Mouse (Mus musculus): ENCODE results near the gene Gm13290. TPM values are rescaled to one million over a fixed set of nuclear protein-coding genes. Genes with fewer than 3 reads are reported as not detected.
"Not testable (repeated sequence)": the region's sequence is repeated elsewhere in the genome, so short reads cannot be mapped to it uniquely, and the experiment has no call there.

Gene Gm13290
- 0.38 TPM in 1 of 2 replicates, not detected in the other for polyA plus RNA-seq (2014; fragmentation: Nextera tagmentation; extraction: Ambion mirVana)

GRCm38 (mm10) chr4:88773534-88773933 lies at the start of gene Gm13290:
Gene Gm13290 (plus strand): TSS chr4:88773834.
- not testable (repeated sequence) for DNase-seq (ENCODE audit: low spot score); H3K9me3 ChIP-seq (ENCODE audit: control insufficient read depth, low read length); H3K4me3 ChIP-seq (ENCODE audit: low read depth, low read length); H3K4me2 ChIP-seq (ENCODE audit: low read depth, severe bottlenecking); H3K36me3 ChIP-seq (ENCODE audit: control insufficient read depth, insufficient read depth, low read length); H3K27me3 ChIP-seq (ENCODE audit: control insufficient read depth, insufficient read depth, low read length); H3K4me1 ChIP-seq (ENCODE audit: control insufficient read depth, insufficient read depth, low read length); H3K9ac ChIP-seq (ENCODE audit: low read length); ATAC-seq (ENCODE audit: insufficient number of reproducible peaks, low FRiP score, low TSS enrichment, low read depth); H3K27ac ChIP-seq (replicated peaks; ENCODE audit: low read depth, low read length)
- WGBS: no CpG with 5 or more reads among the region's 32 CpGs

DNA sequence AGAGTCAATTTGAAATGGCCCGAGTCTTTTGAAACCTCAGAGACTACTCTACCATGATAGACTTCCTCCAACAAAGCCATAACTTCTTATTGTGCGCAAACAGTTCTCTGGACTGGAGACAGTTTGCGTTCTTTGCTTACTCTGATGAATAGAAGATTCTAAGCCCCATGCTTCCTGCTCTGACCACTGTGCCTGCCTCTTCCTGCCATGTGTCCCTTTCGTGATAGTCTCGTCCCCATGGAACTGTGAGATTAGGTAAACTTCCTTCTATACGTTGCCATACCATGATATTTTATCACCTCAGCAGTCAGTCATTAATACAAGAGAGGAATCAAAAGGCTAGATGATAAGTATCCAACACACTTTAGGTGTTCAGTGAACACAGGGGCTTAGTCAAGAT lies 46.9 kb upstream of the Gm13290 start:
- no peaks in the 10 kb centered on the region for H3K27me3 ChIP-seq (ENCODE audit: control insufficient read depth, insufficient read depth, low read length)
- WGBS: 89% methylated on average over 6 of the region's 6 CpGs
- H3K4me2 ChIP-seq (ENCODE audit: low read depth, severe bottlenecking): no peak overlapping the region
- H3K4me3 ChIP-seq (ENCODE audit: low read depth, low read length): no peak overlapping the region
- no peaks in the 10 kb centered on the region for H3K4me1 ChIP-seq (ENCODE audit: control insufficient read depth, insufficient read depth, low read length)
- no peak overlapping the region for H3K9ac ChIP-seq (ENCODE audit: low read length)
- H3K9me3 ChIP-seq (ENCODE audit: control insufficient read depth, low read length): no peaks in the 10 kb centered on the region
- H3K27ac ChIP-seq (replicated peaks; ENCODE audit: low read depth, low read length): no peak overlapping the region
- DNase-seq (ENCODE audit: low spot score) (no peak), ATAC-seq (ENCODE audit: insufficient number of reproducible peaks, low FRiP score, low TSS enrichment, low read depth) (no peak)
- no peaks in the 10 kb centered on the region for H3K36me3 ChIP-seq (ENCODE audit: control insufficient read depth, insufficient read depth, low read length)

GRCm38 (mm10) chr4:88727324-88727723 lies 46.3 kb upstream of the Gm13290 start:
- H3K4me1 ChIP-seq (ENCODE audit: control insufficient read depth, insufficient read depth, low read length): no peaks in the 10 kb centered on the region
- H3K36me3 ChIP-seq (ENCODE audit: control insufficient read depth, insufficient read depth, low read length): no peaks in the 10 kb centered on the region
- H3K27me3 ChIP-seq (ENCODE audit: control insufficient read depth, insufficient read depth, low read length): no peaks in the 10 kb centered on the region
- 0 out of 2 replicates have a peak, but pooled peaks have one; percentile 67 for ATAC-seq (ENCODE audit: insufficient number of reproducible peaks, low FRiP score, low TSS enrichment, low read depth)
- no peaks in the 10 kb centered on the region for H3K9me3 ChIP-seq (ENCODE audit: control insufficient read depth, low read length)
- no peak overlapping the region for H3K27ac ChIP-seq (replicated peaks; ENCODE audit: low read depth, low read length)
- 0% methylated on average over 1 of the region's 1 CpGs for WGBS
- no peak overlapping the region for H3K4me2 ChIP-seq (ENCODE audit: low read depth, severe bottlenecking)
- no peak overlapping the region for H3K4me3 ChIP-seq (ENCODE audit: low read depth, low read length)
- DNase-seq (ENCODE audit: low spot score): no peak
- H3K9ac ChIP-seq (ENCODE audit: low read length): no peak overlapping the region

- DNase-seq (ENCODE audit: low spot score) (peak; percentile 89), ATAC-seq (ENCODE audit: insufficient number of reproducible peaks, low FRiP score, low TSS enrichment, low read depth) (no peak)
- H3K4me3 ChIP-seq (ENCODE audit: low read depth, low read length): no peak overlapping the region
- H3K9ac ChIP-seq (ENCODE audit: low read length): no peak overlapping the region
- H3K27me3 ChIP-seq (ENCODE audit: control insufficient read depth, insufficient read depth, low read length): no peaks in the 10 kb centered on the region
- no peak overlapping the region for H3K27ac ChIP-seq (replicated peaks; ENCODE audit: low read depth, low read length)
- WGBS: 5% methylated on average over 2 of the region's 2 CpGs
- no peak overlapping the region for H3K4me2 ChIP-seq (ENCODE audit: low read depth, severe bottlenecking)
- H3K4me1 ChIP-seq (ENCODE audit: control insufficient read depth, insufficient read depth, low read length): no peaks in the 10 kb centered on the region
- H3K36me3 ChIP-seq (ENCODE audit: control insufficient read depth, insufficient read depth, low read length): no peaks in the 10 kb centered on the region
- H3K9me3 ChIP-seq (ENCODE audit: control insufficient read depth, low read length): no peaks in the 10 kb centered on the region
Measured at GRCm38 (mm10) chr4:88738480-88738879, 35.2 kb upstream of the Gm13290 start.

DNA sequence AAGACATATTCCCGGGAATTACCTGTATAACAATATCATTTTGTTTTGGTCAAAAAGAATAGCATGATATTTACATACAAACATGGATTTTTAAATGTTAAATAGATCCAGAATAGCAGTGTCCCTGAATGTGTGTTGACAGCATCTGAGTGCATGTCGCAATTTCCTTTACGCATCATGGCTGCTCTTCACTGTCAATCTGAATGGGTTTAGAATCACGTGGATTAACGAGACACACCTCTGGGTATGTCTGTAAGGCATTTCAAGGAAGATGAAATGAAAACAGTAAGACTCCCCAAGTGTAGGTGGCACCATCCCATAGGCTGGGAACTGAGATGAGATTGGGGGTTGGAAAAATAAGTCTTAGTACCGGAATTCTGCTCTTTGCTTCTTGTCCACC lies 34.6 kb upstream of the Gm13290 start:
- H3K9ac ChIP-seq (ENCODE audit: low read length): no peak overlapping the region
- ATAC-seq (ENCODE audit: insufficient number of reproducible peaks, low FRiP score, low TSS enrichment, low read depth) (no peak), DNase-seq (ENCODE audit: low spot score) (no peak)
- no peak overlapping the region for H3K4me2 ChIP-seq (ENCODE audit: low read depth, severe bottlenecking)
- no peak overlapping the region for H3K4me3 ChIP-seq (ENCODE audit: low read depth, low read length)
- no peak overlapping the region for H3K27ac ChIP-seq (replicated peaks; ENCODE audit: low read depth, low read length)
- 85% methylated on average over 6 of the region's 6 CpGs for WGBS
- no peaks in the 10 kb centered on the region for H3K36me3 ChIP-seq (ENCODE audit: control insufficient read depth, insufficient read depth, low read length)
- no peaks in the 10 kb centered on the region for H3K4me1 ChIP-seq (ENCODE audit: control insufficient read depth, insufficient read depth, low read length)
- H3K27me3 ChIP-seq (ENCODE audit: control insufficient read depth, insufficient read depth, low read length): no peaks in the 10 kb centered on the region
- no peaks in the 10 kb centered on the region for H3K9me3 ChIP-seq (ENCODE audit: control insufficient read depth, low read length)

GRCm38 (mm10) chr4:88741426-88741825 lies 32.2 kb upstream of the Gm13290 start:
- H3K36me3 ChIP-seq (ENCODE audit: control insufficient read depth, insufficient read depth, low read length): no peaks in the 10 kb centered on the region
- WGBS: 95% methylated on average over 4 of the region's 4 CpGs
- ATAC-seq (ENCODE audit: insufficient number of reproducible peaks, low FRiP score, low TSS enrichment, low read depth): no peak
- H3K9me3 ChIP-seq (ENCODE audit: control insufficient read depth, low read length): no peaks in the 10 kb centered on the region
- H3K4me3 ChIP-seq (ENCODE audit: low read depth, low read length): no peak overlapping the region
- H3K27me3 ChIP-seq (ENCODE audit: control insufficient read depth, insufficient read depth, low read length): no peaks in the 10 kb centered on the region
- H3K4me1 ChIP-seq (ENCODE audit: control insufficient read depth, insufficient read depth, low read length): no peaks in the 10 kb centered on the region
- H3K4me2 ChIP-seq (ENCODE audit: low read depth, severe bottlenecking): no peak overlapping the region
- no peak overlapping the region for H3K9ac ChIP-seq (ENCODE audit: low read length)
- no peak for DNase-seq (ENCODE audit: low spot score)
- H3K27ac ChIP-seq (replicated peaks; ENCODE audit: low read depth, low read length): no peak overlapping the region

DNA sequence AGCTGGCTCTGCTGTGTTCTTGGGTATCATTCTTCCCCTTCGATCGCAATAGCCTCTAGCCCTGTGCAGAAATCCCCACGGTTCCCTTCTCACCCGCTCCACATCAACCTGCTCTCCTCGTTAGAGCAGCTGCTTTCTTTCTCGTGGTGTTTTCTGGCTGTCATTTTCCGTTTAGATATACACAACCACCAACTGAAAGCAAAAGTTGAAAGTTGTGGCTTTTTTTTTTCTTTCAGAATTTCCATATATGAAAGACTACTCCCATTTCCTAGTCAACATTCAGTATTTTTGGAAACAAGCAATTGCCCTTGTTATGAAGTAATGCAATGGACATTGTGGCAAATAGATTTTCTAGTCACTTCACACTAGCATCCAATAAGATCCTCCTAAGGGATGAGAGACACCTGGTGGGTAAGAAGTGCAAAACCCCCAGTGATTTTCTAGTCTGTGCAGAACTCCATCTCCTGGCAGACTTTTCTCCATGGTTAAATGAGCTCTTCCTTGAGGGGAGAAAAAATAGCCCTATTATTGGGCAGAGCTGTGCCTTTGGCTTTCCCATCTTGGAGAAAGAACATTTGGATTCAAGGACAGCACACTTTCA lies 30.8 kb upstream of the Gm13290 start:
- Histone ChIP-seq H3K9ac (ENCODE audit: low read length) (no peak overlapping the region), H3K36me3 (ENCODE audit: control insufficient read depth, insufficient read depth, low read length) (no peaks in the 10 kb centered on the region), H3K27me3 (ENCODE audit: control insufficient read depth, insufficient read depth, low read length) (no peaks in the 10 kb centered on the region), H3K9me3 (ENCODE audit: control insufficient read depth, low read length) (no peaks in the 10 kb centered on the region), H3K4me3 (ENCODE audit: low read depth, low read length) (no peak overlapping the region), H3K27ac (replicated peaks; ENCODE audit: low read depth, low read length) (no peak overlapping the region), H3K4me1 (ENCODE audit: control insufficient read depth, insufficient read depth, low read length) (no peaks in the 10 kb centered on the region), H3K4me2 (ENCODE audit: low read depth, severe bottlenecking) (no peak overlapping the region)
- DNase-seq (ENCODE audit: low spot score) (no peak), ATAC-seq (ENCODE audit: insufficient number of reproducible peaks, low FRiP score, low TSS enrichment, low read depth) (no peak)
- WGBS: 72% methylated on average over 7 of the region's 7 CpGs

DNA sequence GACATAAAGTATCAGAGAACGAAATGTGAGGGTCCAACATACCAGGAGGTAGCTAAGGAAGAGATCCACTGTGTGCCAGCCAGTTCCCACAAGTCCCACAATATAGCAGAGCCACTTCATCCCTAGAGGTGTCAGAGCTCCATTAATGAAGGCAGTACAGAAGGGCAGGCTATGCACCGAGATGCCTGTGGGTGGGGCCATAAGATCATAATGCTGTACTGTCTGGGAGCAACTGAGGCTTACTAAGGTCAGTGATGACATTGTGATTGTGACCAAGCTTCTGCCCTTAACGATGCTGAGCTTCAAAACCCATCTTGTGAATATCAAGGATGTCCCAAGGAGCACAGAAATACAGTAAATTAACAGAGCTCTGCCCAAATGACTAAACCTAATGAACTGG lies 29.4 kb upstream of the Gm13290 start:
- Histone ChIP-seq H3K4me3 (ENCODE audit: low read depth, low read length) (no peak overlapping the region), H3K4me1 (ENCODE audit: control insufficient read depth, insufficient read depth, low read length) (no peaks in the 10 kb centered on the region), H3K36me3 (ENCODE audit: control insufficient read depth, insufficient read depth, low read length) (no peaks in the 10 kb centered on the region), H3K27me3 (ENCODE audit: control insufficient read depth, insufficient read depth, low read length) (no peaks in the 10 kb centered on the region), H3K4me2 (ENCODE audit: low read depth, severe bottlenecking) (no peak overlapping the region), H3K27ac (replicated peaks; ENCODE audit: low read depth, low read length) (no peak overlapping the region), H3K9ac (ENCODE audit: low read length) (no peak overlapping the region), H3K9me3 (ENCODE audit: control insufficient read depth, low read length) (no peaks in the 10 kb centered on the region)
- WGBS: 80% methylated on average over 3 of the region's 3 CpGs
- no peak for ATAC-seq (ENCODE audit: insufficient number of reproducible peaks, low FRiP score, low TSS enrichment, low read depth)
- no peak for DNase-seq (ENCODE audit: low spot score)

- WGBS: 29% methylated on average over 6 of the region's 6 CpGs
- no peak for ATAC-seq (ENCODE audit: insufficient number of reproducible peaks, low FRiP score, low TSS enrichment, low read depth)
Measured at GRCm38 (mm10) chr4:88749926-88750325, 23.7 kb upstream of the Gm13290 start.

More at GRCm38 (mm10) chr4:88749926-88750325, 23.7 kb upstream of the Gm13290 start:
- H3K4me3 ChIP-seq (ENCODE audit: low read depth, low read length): no peak overlapping the region
- no peak overlapping the region for H3K4me2 ChIP-seq (ENCODE audit: low read depth, severe bottlenecking)
- H3K27ac ChIP-seq (replicated peaks; ENCODE audit: low read depth, low read length): no peak overlapping the region
- H3K36me3 ChIP-seq (ENCODE audit: control insufficient read depth, insufficient read depth, low read length): no peaks in the 10 kb centered on the region
- H3K27me3 ChIP-seq (ENCODE audit: control insufficient read depth, insufficient read depth, low read length): no peaks in the 10 kb centered on the region
- no peaks in the 10 kb centered on the region for H3K4me1 ChIP-seq (ENCODE audit: control insufficient read depth, insufficient read depth, low read length)
- H3K9me3 ChIP-seq (ENCODE audit: control insufficient read depth, low read length): no peaks in the 10 kb centered on the region
- H3K9ac ChIP-seq (ENCODE audit: low read length): no peak overlapping the region
- DNase-seq (ENCODE audit: low spot score): no peak
